Mouse (Mus musculus): ENCODE measurements at regions not wholly inside any gene's neighbourhood (a gene's known extent, or its start where the extent isn't known, plus 50 kb on each side); places are given as distances from the start of the nearest gene placed in this dataset.

DNA sequence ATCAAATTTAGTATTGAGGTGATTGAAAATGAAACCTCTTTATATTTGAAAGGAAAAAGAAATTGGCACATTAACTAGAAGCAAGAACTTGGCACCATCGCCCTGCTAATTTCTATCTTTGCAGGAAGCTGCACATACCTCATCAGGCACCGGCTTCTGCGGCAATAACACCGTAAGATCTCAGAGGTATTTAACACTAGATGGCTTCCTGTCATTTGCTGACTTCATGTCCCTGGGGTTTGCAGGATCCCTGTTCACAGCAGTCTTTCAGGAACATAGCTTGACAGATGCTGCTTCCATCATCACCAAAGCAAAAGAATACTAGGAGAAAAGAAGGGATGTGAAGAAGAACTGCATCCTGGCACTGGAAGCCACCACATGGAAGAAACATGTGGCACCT is 60.2 kb upstream of the Spry2 start:
- H3K36me3 ChIP-seq (replicated peaks in 1 of 2; ENCODE audit: control insufficient read depth in 1 of 2, insufficient read depth in 1 of 2, low read length in 1 of 2), result no peaks in the 10 kb centered on the region
- no peak overlapping the region for H3K4me2 ChIP-seq (ENCODE audit: insufficient read depth, low read depth, poor library complexity, severe bottlenecking)
- no peaks in the 10 kb centered on the region for H3K4me1 ChIP-seq (ENCODE audit: control insufficient read depth in 1 of 2, insufficient read depth in 2 of 2)
- H3K4me3 ChIP-seq (replicated peaks in 1 of 3; ENCODE audit: low read depth in 2 of 3, low read length in 2 of 3, poor library complexity in 1 of 3), result no peak overlapping the region
- no peak overlapping the region for H3K27ac ChIP-seq (ENCODE audit: insufficient read depth, low read depth)
- H3K79me2 ChIP-seq (replicated peaks; ENCODE audit: control insufficient read depth, extremely low read depth, insufficient read depth, poor library complexity, severe bottlenecking), result no peaks in the 10 kb centered on the region
- no peak for TF ChIP-seq POLR2AphosphoS2 (IDR thresholded peaks at IDR 0.05; ENCODE audit: low read depth, low read length)
- TF ChIP-seq RCOR1 (conservative IDR thresholded peaks at IDR 0.05; ENCODE audit: low read depth, low read length), result no peak
- no peak for TF ChIP-seq RAD21 (IDR thresholded peaks at IDR 0.05; ENCODE audit: low read depth, low read length)
- no peak for TF ChIP-seq NELFE (IDR thresholded peaks at IDR 0.05; ENCODE audit: low read depth, low read length)
- TF ChIP-seq POLR2A (IDR thresholded peaks at IDR 0.05; ENCODE audit: low read depth, low read length), result no peak
- no peak for TF ChIP-seq ZC3H11A (IDR thresholded peaks at IDR 0.05; ENCODE audit: low read depth, low read length)
- TF ChIP-seq HCFC1 (IDR thresholded peaks at IDR 0.05; ENCODE audit: low read depth, low read length), result no peak
- DNase-seq (ENCODE audit: extremely low read depth), result no peak
- peaks cover 28% of the 10 kb centered on the region for H3K9me3 ChIP-seq (replicated peaks; ENCODE audit: low read length)
- H3K27me3 ChIP-seq (replicated peaks), result no peaks in the 10 kb centered on the region
- dilution Hi-C loops (cut with MboI; ENCODE audit: extremely low pct_ligation_motif_present, extremely low pct_unique_long_range_greater_than_20kb, low sequenced_read_pairs) (no loop called here), in situ Hi-C loops (cut with MboI; ENCODE audit: low pct_ligation_motif_present, low pct_unique_long_range_greater_than_20kb, low sequenced_read_pairs) (no loop called here)
- H3K9ac ChIP-seq (ENCODE audit: insufficient read depth, low read depth), result no peak overlapping the region

DNA sequence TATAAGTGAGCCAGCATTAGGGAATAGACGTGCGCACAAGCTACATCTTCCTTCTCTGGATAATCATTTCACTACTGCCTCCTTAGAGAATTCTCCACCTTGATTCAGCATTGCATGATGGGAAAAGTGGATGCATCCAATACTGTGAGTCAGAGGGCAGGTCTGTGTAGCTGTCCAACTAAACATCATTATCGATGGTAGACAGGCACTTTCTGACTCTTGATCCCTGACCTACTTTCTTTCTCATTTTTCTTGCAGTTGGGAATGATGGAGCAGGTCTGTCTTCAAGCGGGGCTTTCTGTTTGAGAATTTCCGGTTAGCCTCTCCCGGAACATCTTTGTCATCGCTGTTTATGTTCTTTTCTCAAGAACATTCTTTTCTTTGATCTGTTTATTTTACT is 61.4 kb upstream of the Spry2 start:
- no peak overlapping the region for H3K4me2 ChIP-seq (ENCODE audit: insufficient read depth, low read depth, poor library complexity, severe bottlenecking)
- no peak overlapping the region for H3K4me3 ChIP-seq (replicated peaks in 1 of 3; ENCODE audit: low read depth in 2 of 3, low read length in 2 of 3, poor library complexity in 1 of 3)
- dilution Hi-C loops (cut with MboI; ENCODE audit: extremely low pct_ligation_motif_present, extremely low pct_unique_long_range_greater_than_20kb, low sequenced_read_pairs), result no loop called here
- H3K79me2 ChIP-seq (replicated peaks; ENCODE audit: control insufficient read depth, extremely low read depth, insufficient read depth, poor library complexity, severe bottlenecking), result no peaks in the 10 kb centered on the region
- no peaks in the 10 kb centered on the region for H3K27me3 ChIP-seq (replicated peaks)
- in situ Hi-C loops (cut with MboI; ENCODE audit: low pct_ligation_motif_present, low pct_unique_long_range_greater_than_20kb, low sequenced_read_pairs), result no loop called here
- TF ChIP-seq NELFE (IDR thresholded peaks at IDR 0.05; ENCODE audit: low read depth, low read length) (no peak), PAX5 (IDR thresholded peaks at IDR 0.05; ENCODE audit: low read length) (no peak), EP300 (IDR thresholded peaks at IDR 0.05; ENCODE audit: low read length) (no peak), NRF1 (IDR thresholded peaks at IDR 0.05; ENCODE audit: low read depth, low read length) (no peak), ZMIZ1 (IDR thresholded peaks at IDR 0.05; ENCODE audit: low read depth, low read length) (no peak), UBTF (IDR thresholded peaks at IDR 0.05; ENCODE audit: low read depth, low read length) (no peak), JUN (IDR thresholded peaks at IDR 0.05; ENCODE audit: insufficient read depth, low read depth, low read length) (no peak), HCFC1 (IDR thresholded peaks at IDR 0.05; ENCODE audit: low read depth, low read length) (no peak), RAD21 (IDR thresholded peaks at IDR 0.05; ENCODE audit: low read depth, low read length) (no peak), IRF4 (IDR thresholded peaks at IDR 0.05; ENCODE audit: low read depth, low read length) (no peak), ZNF384 (IDR thresholded peaks at IDR 0.05; ENCODE audit: low read depth, low read length) (no peak), E2F4 (IDR thresholded peaks at IDR 0.05; ENCODE audit: insufficient replicate concordance, low read depth, low read length) (no peak), KAT2A (IDR thresholded peaks at IDR 0.05; ENCODE audit: insufficient replicate concordance, low read length) (no peak), CHD2 (IDR thresholded peaks at IDR 0.05; ENCODE audit: low read length) (no peak), MXI1 (IDR thresholded peaks at IDR 0.05; ENCODE audit: low read depth, low read length) (no peak), ZKSCAN1 (IDR thresholded peaks at IDR 0.05; ENCODE audit: borderline replicate concordance, low read depth, low read length) (no peak), MEF2A (IDR thresholded peaks at IDR 0.05; ENCODE audit: borderline replicate concordance, low read depth, low read length) (no peak), POLR2AphosphoS2 (IDR thresholded peaks at IDR 0.05; ENCODE audit: low read depth, low read length) (no peak), CHD1 (IDR thresholded peaks at IDR 0.05; ENCODE audit: low read depth, low read length) (no peak), SMC3 (IDR thresholded peaks at IDR 0.05; ENCODE audit: low read depth, low read length) (no peak)
- H3K4me1 ChIP-seq (ENCODE audit: control insufficient read depth in 1 of 2, insufficient read depth in 2 of 2), result no peaks in the 10 kb centered on the region
- H3K27ac ChIP-seq (ENCODE audit: insufficient read depth, low read depth), result no peak overlapping the region
- H3K36me3 ChIP-seq (replicated peaks in 1 of 2; ENCODE audit: control insufficient read depth in 1 of 2, insufficient read depth in 1 of 2, low read length in 1 of 2), result no peaks in the 10 kb centered on the region
- no peak overlapping the region for H3K9ac ChIP-seq (ENCODE audit: insufficient read depth, low read depth)
- H3K9me3 ChIP-seq (replicated peaks; ENCODE audit: low read length), result peaks cover 26% of the 10 kb centered on the region
- DNase-seq (ENCODE audit: extremely low read depth), result no peak

All from CH12.LX (cell line).